Mouse (Mus musculus): ENCODE measurements around the gene Gdpgp1. TPM values are rescaled to one million over a fixed set of nuclear protein-coding genes. Genes with fewer than 3 reads are reported as not detected.

The Gdpgp1 gene
- polyA plus RNA-seq, 1 experiment, result 3.0 TPM

GRCm38 (mm10) chr7:80204362-80204761, 28.3 kb upstream of the Gdpgp1 start:
- WGBS, result 20% methylated on average over 4 of the region's 4 CpGs
- H3K27ac ChIP-seq (ENCODE audit: insufficient read depth, low read length), result peak overlapping the region; percentile 16

GRCm38 (mm10) chr7:80204961-80205360, 27.7 kb upstream of the Gdpgp1 start:
- peaks cover 87% of the 10 kb centered on the region for H3K4me1 ChIP-seq (ENCODE audit: control insufficient read depth, insufficient read depth, insufficient read length)
- no peaks in the 10 kb centered on the region for H3K27me3 ChIP-seq (ENCODE audit: control insufficient read depth, insufficient read depth, low read length)
- 14% methylated on average over 7 of the region's 7 CpGs for WGBS
- TF ChIP-seq CTCF (IDR thresholded peaks at IDR 0.05; ENCODE audit: extremely low read depth, insufficient read depth, insufficient read length, insufficient replicate concordance) (no peak), POLR2A (IDR thresholded peaks at IDR 0.05; ENCODE audit: low read depth, low read length) (no peak)
- H3K4me3 ChIP-seq (ENCODE audit: extremely low read depth, insufficient read depth, insufficient read length), result no peak overlapping the region
- peak overlapping the region; percentile 16; the same call in 1 of the 2 replicates for H3K27ac ChIP-seq (ENCODE audit: insufficient read depth, low read length)
- no peak for DNase-seq (ENCODE audit: low read depth in 1 of 2, low spot score in 2 of 2)
- peaks cover 4% of the 10 kb centered on the region for H3K36me3 ChIP-seq (ENCODE audit: control insufficient read depth, insufficient read depth, low read length)

More at GRCm38 (mm10) chr7:80204362-80204761, 28.3 kb upstream of the Gdpgp1 start:
- Histone ChIP-seq H3K4me3 (ENCODE audit: extremely low read depth, insufficient read depth, insufficient read length) (no peak overlapping the region), H3K4me1 (ENCODE audit: control insufficient read depth, insufficient read depth, insufficient read length) (peaks cover 88% of the 10 kb centered on the region), H3K27me3 (ENCODE audit: control insufficient read depth, insufficient read depth, low read length) (no peaks in the 10 kb centered on the region), H3K36me3 (ENCODE audit: control insufficient read depth, insufficient read depth, low read length) (peaks cover 4% of the 10 kb centered on the region)
- DNase-seq (ENCODE audit: low read depth in 1 of 2, low spot score in 2 of 2), result peak in 1 of 2 experiments; percentile 52
- TF ChIP-seq CTCF (IDR thresholded peaks at IDR 0.05; ENCODE audit: extremely low read depth, insufficient read depth, insufficient read length, insufficient replicate concordance), result no peak
- TF ChIP-seq POLR2A (IDR thresholded peaks at IDR 0.05; ENCODE audit: low read depth, low read length), result no peak

- peaks cover 85% of the 10 kb centered on the region for H3K4me1 ChIP-seq (ENCODE audit: control insufficient read depth, insufficient read depth, insufficient read length)
- no peak overlapping the region for H3K4me3 ChIP-seq (ENCODE audit: extremely low read depth, insufficient read depth, insufficient read length)
- DNase-seq (ENCODE audit: low read depth in 1 of 2, low spot score in 2 of 2), result no peak
- TF ChIP-seq CTCF (IDR thresholded peaks at IDR 0.05; ENCODE audit: extremely low read depth, insufficient read depth, insufficient read length, insufficient replicate concordance) (no peak), POLR2A (IDR thresholded peaks at IDR 0.05; ENCODE audit: low read depth, low read length) (no peak)
- WGBS, result 58% methylated on average over 12 of the region's 12 CpGs
- H3K27me3 ChIP-seq (ENCODE audit: control insufficient read depth, insufficient read depth, low read length), result no peaks in the 10 kb centered on the region
- peaks cover 4% of the 10 kb centered on the region for H3K36me3 ChIP-seq (ENCODE audit: control insufficient read depth, insufficient read depth, low read length)
- H3K27ac ChIP-seq (ENCODE audit: insufficient read depth, low read length), result peak overlapping the region; percentile 16
Measured at GRCm38 (mm10) chr7:80205705-80206589, 26.7 kb upstream of the Gdpgp1 start.

- peak overlapping the region; percentile 88 for H3K27ac ChIP-seq (ENCODE audit: insufficient read depth, low read length)
- 60% methylated on average over 3 of the region's 3 CpGs for WGBS
- TF ChIP-seq POLR2A (IDR thresholded peaks at IDR 0.05; ENCODE audit: low read depth, low read length), result no peak
- no peak for TF ChIP-seq CTCF (IDR thresholded peaks at IDR 0.05; ENCODE audit: extremely low read depth, insufficient read depth, insufficient read length, insufficient replicate concordance)
- H3K36me3 ChIP-seq (ENCODE audit: control insufficient read depth, insufficient read depth, low read length), result peaks cover 2% of the 10 kb centered on the region; the same call in 1 of the 2 replicates
- no peak overlapping the region for H3K4me3 ChIP-seq (ENCODE audit: extremely low read depth, insufficient read depth, insufficient read length)
- no peaks in the 10 kb centered on the region for H3K27me3 ChIP-seq (ENCODE audit: control insufficient read depth, insufficient read depth, low read length)
- H3K4me1 ChIP-seq (ENCODE audit: control insufficient read depth, insufficient read depth, insufficient read length), result peaks cover 84% of the 10 kb centered on the region
- DNase-seq (ENCODE audit: low read depth in 1 of 2, low spot score in 2 of 2), result peak in 1 of 2 experiments; percentile 48
Measured at GRCm38 (mm10) chr7:80207314-80207731, 25.3 kb upstream of the Gdpgp1 start.

GRCm38 (mm10) chr7:80208026-80208642, 24.5 kb upstream of the Gdpgp1 start:
- DNase-seq (ENCODE audit: low read depth in 1 of 2, low spot score in 2 of 2), result no peak
- WGBS, result 55% methylated on average over 18 of the region's 18 CpGs
- Histone ChIP-seq H3K27me3 (ENCODE audit: control insufficient read depth, insufficient read depth, low read length) (no peaks in the 10 kb centered on the region), H3K36me3 (ENCODE audit: control insufficient read depth, insufficient read depth, low read length) (peaks cover under 1% of the 10 kb centered on the region; the same call in 1 of the 2 replicates), H3K4me3 (ENCODE audit: extremely low read depth, insufficient read depth, insufficient read length) (no peak overlapping the region), H3K4me1 (ENCODE audit: control insufficient read depth, insufficient read depth, insufficient read length) (peaks cover 80% of the 10 kb centered on the region), H3K27ac (ENCODE audit: insufficient read depth, low read length) (peak overlapping the region; percentile 88)
- TF ChIP-seq CTCF (IDR thresholded peaks at IDR 0.05; ENCODE audit: extremely low read depth, insufficient read depth, insufficient read length, insufficient replicate concordance) (no peak), POLR2A (IDR thresholded peaks at IDR 0.05; ENCODE audit: low read depth, low read length) (no peak)

DNA sequence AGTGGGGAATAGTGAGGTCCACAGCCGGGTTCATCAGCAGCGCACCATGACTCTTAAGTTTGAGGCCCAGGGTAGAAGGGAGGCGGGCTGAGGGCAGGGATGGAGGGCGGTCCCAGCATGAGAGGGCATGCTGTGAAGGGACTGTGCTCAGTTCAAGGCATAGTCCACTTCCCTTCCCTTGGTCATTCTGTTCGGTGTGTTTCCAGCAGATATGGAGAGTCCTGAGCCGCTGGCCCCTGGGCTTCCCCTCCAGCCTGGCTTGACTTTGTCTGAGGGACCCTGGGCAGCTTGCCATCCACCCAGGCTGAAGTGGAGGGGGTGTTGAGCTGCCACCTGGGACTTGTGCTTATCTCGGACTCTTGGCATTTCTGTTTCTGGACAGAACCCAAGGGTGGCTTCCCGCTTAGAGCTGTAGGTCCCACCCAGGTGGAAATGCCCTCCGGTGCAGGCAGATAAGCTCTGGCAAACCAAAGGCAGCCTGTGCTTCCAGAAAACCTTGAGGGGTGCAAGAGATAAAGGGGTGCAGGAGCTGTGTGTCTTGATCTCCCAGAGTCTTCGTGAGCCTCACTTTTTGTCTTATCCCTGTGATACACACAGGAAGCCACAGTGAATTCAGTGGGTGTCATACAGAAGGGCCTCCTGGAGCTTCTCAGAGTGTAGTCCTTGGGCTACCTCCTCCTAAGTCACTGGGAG, 23.8 kb upstream of the Gdpgp1 start:
- Histone ChIP-seq H3K36me3 (ENCODE audit: control insufficient read depth, insufficient read depth, low read length) (peaks cover 4% of the 10 kb centered on the region; the same call in 1 of the 2 replicates), H3K4me3 (ENCODE audit: extremely low read depth, insufficient read depth, insufficient read length) (peak overlapping the region; percentile 21), H3K4me1 (ENCODE audit: control insufficient read depth, insufficient read depth, insufficient read length) (peaks cover 74% of the 10 kb centered on the region), H3K27ac (ENCODE audit: insufficient read depth, low read length) (peak overlapping the region; percentile 88), H3K27me3 (ENCODE audit: control insufficient read depth, insufficient read depth, low read length) (no peaks in the 10 kb centered on the region)
- WGBS, result 19% methylated on average over 10 of the region's 10 CpGs
- no peak for DNase-seq (ENCODE audit: low read depth in 1 of 2, low spot score in 2 of 2)
- TF ChIP-seq CTCF (IDR thresholded peaks at IDR 0.05; ENCODE audit: extremely low read depth, insufficient read depth, insufficient read length, insufficient replicate concordance), result no peak
- TF ChIP-seq POLR2A (IDR thresholded peaks at IDR 0.05; ENCODE audit: low read depth, low read length), result no peak
